Mouse (Mus musculus) bone marrow macrophage, adult 2 months (primary cell): ENCODE measurements around the gene Mtfr2.

Experiments
- CTCF ChIP-seq: IDR thresholded peaks from 2 replicates; pipeline ENCODE4 v1.5.1; 2012; ENCODE audit warnings: low read depth, mild to moderate bottlenecking, low read length, moderate library complexity
- POLR2A ChIP-seq: IDR thresholded peaks from 2 replicates; pipeline ENCODE4 v1.6.1; 2012; ENCODE audit warnings: mild to moderate bottlenecking, low read depth, low read length, borderline replicate concordance

- no peak for TF ChIP-seq POLR2A
- TF ChIP-seq CTCF, result no peak
Observed at GRCm38 (mm10) chr10:20311918-20312735, 35.4 kb upstream of the Mtfr2 start, which contains the start of gene Bclaf1.
